ENCODE assay signal across 22 mouse cellular contexts in the genomic region with DNA sequence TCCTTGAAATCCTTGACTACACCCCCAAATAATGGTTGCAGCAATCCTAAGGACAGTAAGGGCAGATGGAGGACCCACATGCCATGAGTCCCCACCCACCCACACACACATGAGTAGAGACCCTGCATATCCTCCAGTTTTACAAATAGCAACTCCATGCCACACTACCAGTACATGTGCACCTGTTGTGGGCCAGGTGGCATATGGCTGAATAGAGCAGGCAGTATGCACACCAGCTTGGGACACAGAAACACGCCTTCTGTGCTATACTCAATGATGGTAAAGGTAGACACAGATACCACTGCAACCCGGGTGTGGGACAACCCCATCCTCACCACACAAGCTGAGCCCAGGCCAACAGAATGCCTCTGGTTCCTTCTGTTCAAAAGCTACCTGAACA. TPM values are rescaled to one million over a fixed set of nuclear protein-coding genes. Genes with fewer than 3 reads are reported as not detected.
DNase-seq lines count a peak whose midpoint lies in the region; TF ChIP-seq lines count a peak whose summit lies in the region.
"Had no signal": no experiment of that assay in that cellular context is flagged by ENCODE, and none has a peak within 500 bp of the region (broad histone marks: within the 10 kb centered on the region; RNA-seq: fewer than 3 reads in every experiment).

No protein-coding gene starts in this region.

- no peak overlapping the region for H3K4me3 ChIP-seq in layer of hippocampus, adult 2 months
- H3K4me3 ChIP-seq: embryonic facial prominence, embryonic 15.5 days; gastrocnemius, adult 2 months; hindbrain, embryonic 12.5 days; liver, embryonic 15.5 days had no signal

- peak; percentile 83 for DNase-seq in heart, adult 11 months
- no peak for DNase-seq in heart, postnatal 25 days (ENCODE audit: low spot score)
- DNase-seq in layer of hippocampus, adult 2 months (ENCODE audit: low spot score in 2 of 2), result peak; percentile 58 to 65
- peak; percentile 45 to 46 for DNase-seq in layer of hippocampus, postnatal 36 days
- DNase-seq in thymus, postnatal 36 days, result peak; percentile 23 to 36
- DNase-seq in lung, adult 18-20 months, result no peak
- DNase-seq in yolk sac, embryonic 10.5 days (ENCODE audit: low spot score), result no peak
- DNase-seq: adrenal gland, postnatal 25 days; cerebellum, adult 11-12 months; cerebellum, postnatal 14 days; embryo, embryonic 11 days; gastrocnemius, adult 2 months; heart, postnatal 10 days; kidney, adult 2 months; kidney, postnatal 4 days; lung, postnatal 14 days; midbrain, embryonic 14.5 days; right cerebral cortex, postnatal 4 days had no signal

- TF ChIP-seq CTCF in layer of hippocampus, adult 2 months (conservative IDR thresholded peaks at IDR 0.05), result no peak

- intact Hi-C loops in heart, postnatal 25 days (cut with DNase I), result no loop called here

- peak overlapping the region; percentile 85 for H3K27ac ChIP-seq in layer of hippocampus, adult 2 months
- H3K27ac ChIP-seq: gastrocnemius, adult 2 months; hindbrain, embryonic 12.5 days; liver, embryonic 15.5 days had no signal

RNA-seq across cellular contexts. Expression of a gene that starts 1.0 kb away (rescaled TPM):
- 1 to 10 TPM; 2.1 to 2.7 TPM for total RNA-seq in heart, postnatal 25 days (2021)
- 1 to 10 TPM in 1 of 2 experiments, under 1 TPM in 1; 0.46 to 1.4 TPM for total RNA-seq in layer of hippocampus, adult 2 months (2021)
- total RNA-seq in layer of hippocampus, postnatal 36 days (2021), result under 1 TPM; 0.25 to 0.48 TPM
- total RNA-seq: gastrocnemius, adult 2 months; megakaryocyte, adult 5-6 weeks had no signal

RNA-seq across cellular contexts. Expression of a gene that starts 23.8 kb away (rescaled TPM):
- total RNA-seq in heart, postnatal 25 days (2021), result under 1 TPM; 0.34 to 0.48 TPM
- total RNA-seq in layer of hippocampus, adult 2 months (2021), result 100 to 1,000 TPM; 132 to 144 TPM
- total RNA-seq in layer of hippocampus, postnatal 36 days (2021), result 100 to 1,000 TPM; 107 to 130 TPM
- total RNA-seq: gastrocnemius, adult 2 months; megakaryocyte, adult 5-6 weeks had no signal

Comparison
In these comparisons a context has a peak if more than half of its experiments do, and no peak if none do; other contexts are left out.
1. DNase-seq: peak in heart, adult 11 months (single experiment), layer of hippocampus, adult 2 months (2 of 2), layer of hippocampus, postnatal 36 days (2 of 2) and thymus, postnatal 36 days (2 of 2); none in heart, postnatal 25 days (single experiment), lung, adult 18-20 months (0 of 2) and yolk sac, embryonic 10.5 days (single experiment).
2. RNA of a gene that starts 23.8 kb away (total RNA-seq): 132 to 144 TPM in layer of hippocampus, adult 2 months and 107 to 130 TPM in layer of hippocampus, postnatal 36 days; 0.34 to 0.48 TPM in heart, postnatal 25 days; every median in the first group is over 10 times any median in the second.